Mouse (Mus musculus) urinary bladder, postnatal 14 days (tissue): ENCODE data around the gene Fam170b.

ENCODE experiments used
- DNase-seq: peaks from one replicate; pipeline ENCODE4 v3.0.0; 2021; ENCODE audit warnings: low spot score

Gene Fam170b

DNA sequence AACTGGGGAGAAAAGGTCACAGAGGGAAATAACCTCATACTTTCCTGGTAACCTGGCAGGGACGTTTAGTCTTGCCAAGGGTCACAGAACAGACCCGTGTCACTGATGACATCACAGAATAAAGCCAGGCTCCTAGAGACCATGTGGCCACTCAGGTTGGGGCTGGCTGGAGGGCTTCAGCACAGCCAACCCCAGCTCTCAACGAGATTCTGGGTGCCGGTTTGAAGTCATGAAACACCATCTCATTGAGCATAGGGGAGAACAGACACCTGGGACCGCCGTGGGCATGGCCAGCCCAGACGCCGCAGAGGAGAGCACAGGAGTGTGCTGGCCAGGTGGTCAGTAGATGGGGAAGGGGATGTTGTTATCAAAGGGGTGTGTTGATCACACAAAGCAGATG lies at the start of gene Fam170b:
Fam170b (plus strand) TSS at position 116 of the 400 bp plus-strand sequence.
- DNase-seq = no peak

DNA sequence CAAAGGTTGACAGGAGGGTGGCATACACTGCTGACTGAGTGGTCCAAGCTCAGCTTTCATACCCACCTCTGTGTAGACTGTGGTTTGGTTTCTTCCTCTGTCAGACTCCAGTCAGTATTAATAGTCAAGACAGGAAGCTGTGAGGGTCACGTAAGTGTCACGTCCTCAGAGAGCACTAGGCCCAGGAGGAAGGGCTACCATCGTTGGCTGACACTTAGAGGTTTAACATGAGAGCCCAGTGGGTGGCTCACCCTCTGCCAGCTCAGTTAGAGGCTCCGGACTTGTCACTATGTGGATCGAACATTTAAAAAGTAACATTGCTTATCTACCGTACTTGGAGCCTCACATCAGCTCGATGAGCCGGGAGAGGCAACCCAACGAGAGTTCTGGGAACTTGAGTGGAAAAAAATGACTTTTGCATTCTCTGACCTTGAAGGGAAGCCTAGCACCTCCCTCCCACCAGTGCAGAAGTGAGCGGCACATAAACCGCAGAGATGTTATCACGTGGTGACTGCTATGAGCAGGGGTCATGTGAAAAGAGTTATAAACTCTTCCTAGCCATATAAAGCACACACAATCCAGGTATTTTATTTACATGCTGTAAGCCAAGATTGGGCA lies 49.5 kb upstream of the Fam170b start:
- no peak for DNase-seq

GRCm38 (mm10) chr14:32784748-32785134 lies 49.0 kb upstream of the Fam170b start:
- no peak for DNase-seq

GRCm38 (mm10) chr14:32785556-32786130 lies 48.1 kb upstream of the Fam170b start, which contains the start of gene Tmem273:
Tmem273 (plus strand) TSS chr14:32785963.
- DNase-seq = no peak

DNA sequence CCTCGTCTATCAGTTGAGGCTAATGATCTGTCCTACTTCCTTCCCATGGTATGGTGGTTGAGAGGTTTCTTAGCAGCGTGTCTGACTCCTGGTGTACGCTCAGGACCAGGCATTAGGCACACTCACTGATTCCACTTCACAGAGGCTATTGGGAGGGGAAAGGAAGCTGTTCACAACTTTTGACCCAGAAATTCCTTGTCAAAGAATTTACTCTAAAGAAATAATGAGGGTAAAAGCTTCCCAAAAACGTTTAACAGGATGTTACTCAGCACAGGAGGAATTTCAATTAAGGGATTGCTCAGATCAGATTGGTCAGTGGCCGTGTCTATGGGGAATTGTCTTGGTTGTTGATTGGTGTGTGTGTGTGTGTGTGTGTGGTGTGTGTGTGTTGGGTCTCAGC lies 46.1 kb upstream of the Fam170b start:
- DNase-seq = no peak

GRCm38 (mm10) chr14:32796375-32796774 lies 37.4 kb upstream of the Fam170b start:
- DNase-seq = no peak

- no peak for DNase-seq
Measured at GRCm38 (mm10) chr14:32797803-32798202, 36.0 kb upstream of the Fam170b start.

- no peak for DNase-seq
Measured at GRCm38 (mm10) chr14:32798355-32798754, 35.4 kb upstream of the Fam170b start.

- DNase-seq = no peak
Measured at GRCm38 (mm10) chr14:32800048-32800447, 33.7 kb upstream of the Fam170b start.

GRCm38 (mm10) chr14:32801016-32801661 lies 32.6 kb upstream of the Fam170b start:
- DNase-seq = no peak

GRCm38 (mm10) chr14:32801662-32802024 lies 32.1 kb upstream of the Fam170b start:
- no peak for DNase-seq

GRCm38 (mm10) chr14:32810111-32810510 lies 23.7 kb upstream of the Fam170b start:
- DNase-seq = no peak

DNA sequence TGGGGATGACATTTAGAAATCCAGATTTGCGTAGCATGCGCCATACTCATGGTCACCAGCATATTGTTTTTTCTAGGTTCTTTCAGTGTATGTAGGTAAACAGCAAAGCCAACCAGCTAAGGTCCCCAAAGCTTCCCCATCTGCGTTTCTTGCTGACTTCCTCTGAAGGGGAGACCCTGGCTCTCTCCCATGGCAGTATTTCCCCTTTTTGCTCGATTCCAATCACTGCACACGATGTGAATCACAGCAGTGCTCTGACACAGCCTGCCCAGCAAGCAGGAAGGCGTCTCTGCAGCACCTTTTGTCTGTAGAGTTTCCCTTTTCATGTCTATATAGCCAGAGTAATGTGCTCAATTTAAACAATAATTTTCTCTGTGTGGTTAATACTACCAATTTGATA lies 21.3 kb upstream of the Fam170b start:
- no peak for DNase-seq

GRCm38 (mm10) chr14:32814961-32815360 lies 18.8 kb upstream of the Fam170b start:
- DNase-seq = no peak

DNA sequence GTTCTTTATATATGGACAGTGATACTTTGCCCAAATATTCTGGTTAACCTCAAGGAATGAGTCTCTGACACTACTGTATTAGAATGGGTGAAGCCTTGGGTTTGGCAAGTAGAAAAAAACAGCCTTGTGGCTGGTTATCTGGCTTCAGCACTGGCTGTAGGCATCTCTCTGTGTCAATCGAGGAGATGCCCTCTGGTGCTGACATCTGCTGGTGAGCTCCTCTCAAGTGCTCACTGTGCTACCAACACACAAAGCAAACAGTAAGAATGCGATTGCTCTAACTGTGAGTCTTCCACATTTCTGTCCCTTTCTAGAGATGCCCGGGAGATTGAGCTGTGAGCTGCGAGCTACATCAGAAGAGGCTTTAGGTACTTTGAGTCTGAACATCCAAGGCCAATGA lies 17.2 kb upstream of the Fam170b start:
- no peak for DNase-seq

DNA sequence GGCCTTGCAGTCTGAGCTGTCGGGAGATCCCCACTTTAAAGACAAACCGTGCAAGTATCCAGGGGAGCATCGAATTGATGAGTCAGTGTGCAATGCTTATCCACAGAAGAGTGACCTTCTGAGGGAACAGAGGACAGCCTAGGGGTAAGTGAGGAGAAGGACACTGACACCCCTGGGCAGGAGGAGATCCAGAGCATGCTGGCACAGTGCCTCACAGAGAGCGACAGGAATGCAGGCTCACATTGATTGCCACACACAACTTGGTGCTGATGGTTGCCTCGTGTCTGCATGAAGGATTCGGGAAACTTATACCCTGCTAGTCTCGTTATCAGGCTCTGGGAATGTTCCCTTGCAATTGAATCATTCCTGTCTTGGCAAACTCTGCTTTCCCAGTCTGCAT lies 16.5 kb upstream of the Fam170b start:
- DNase-seq = no peak

GRCm38 (mm10) chr14:32819297-32819696 lies 14.5 kb upstream of the Fam170b start:
- no peak for DNase-seq

- DNase-seq = no peak
Measured at GRCm38 (mm10) chr14:32822812-32823211, 10.9 kb upstream of the Fam170b start.

GRCm38 (mm10) chr14:32823861-32824260 lies 9.9 kb upstream of the Fam170b start:
- DNase-seq = no peak

DNA sequence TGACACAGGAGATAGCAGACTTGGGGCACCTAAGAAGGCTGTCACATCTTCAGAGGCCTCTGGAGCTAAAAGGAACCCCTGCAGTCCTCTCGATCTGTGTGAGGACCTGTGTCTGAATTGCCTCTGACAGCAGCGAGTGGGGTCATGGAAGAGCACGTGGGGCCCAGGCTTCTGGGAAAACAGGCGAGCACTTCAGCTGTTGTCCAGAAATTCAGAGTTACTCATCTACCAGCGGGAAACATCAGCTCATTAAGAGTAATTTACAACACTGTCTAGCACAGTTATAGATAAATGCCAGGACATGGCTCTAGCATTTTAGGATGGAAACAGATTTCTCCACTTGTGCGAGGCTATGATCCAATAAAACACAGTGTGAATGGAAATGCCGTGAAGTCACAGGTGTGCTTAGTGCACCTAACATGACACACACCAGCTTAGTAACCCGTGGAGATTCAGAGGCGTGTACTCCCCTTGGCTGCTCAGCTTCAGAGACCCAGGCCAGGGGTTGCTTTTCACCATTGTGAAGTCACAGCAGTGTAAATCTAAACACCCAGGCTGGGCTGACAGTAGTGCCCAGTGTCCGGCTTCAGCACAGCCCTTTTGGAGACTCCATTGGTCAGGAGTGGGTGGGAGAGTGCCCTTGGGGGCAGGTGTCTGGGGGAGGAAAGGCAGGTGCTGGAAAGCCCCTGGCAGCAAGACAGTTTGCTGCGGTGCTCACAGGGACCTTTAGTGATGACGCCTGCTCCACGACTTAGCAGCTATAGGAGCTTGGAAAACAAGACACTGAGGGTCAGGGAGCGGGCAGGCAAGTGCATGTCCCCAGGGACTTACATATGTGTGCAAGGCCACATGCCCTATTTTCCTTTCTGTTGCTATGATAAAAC lies 9.3 kb upstream of the Fam170b start:
- DNase-seq = no peak

- DNase-seq = peak; percentile 48
Measured at GRCm38 (mm10) chr14:32825426-32826032, 8.2 kb upstream of the Fam170b start.

DNA sequence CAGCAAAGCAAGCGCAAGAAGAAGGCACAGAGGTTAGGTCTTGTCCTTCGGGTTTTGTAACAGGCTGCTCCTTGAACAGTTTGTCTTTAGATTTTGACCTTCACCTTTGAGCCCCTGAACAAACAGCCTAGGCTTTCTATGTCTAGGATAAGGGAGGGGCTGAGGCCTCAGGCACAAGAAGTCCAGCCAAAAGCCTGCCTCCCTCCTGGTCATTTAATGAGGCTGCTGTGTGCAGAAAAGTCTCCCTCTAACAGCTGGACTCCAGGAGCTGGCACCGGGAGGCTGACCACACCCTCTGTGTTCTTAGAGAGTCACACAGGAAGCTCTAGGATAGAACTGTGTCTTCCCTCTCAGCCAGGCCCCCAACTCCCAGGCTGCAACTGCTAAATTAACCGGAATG lies 6.6 kb upstream of the Fam170b start:
- DNase-seq = peak; percentile 61
